Mouse (Mus musculus): ENCODE measurements around the gene Brd3os. TPM values are rescaled to one million over a fixed set of nuclear protein-coding genes. Genes with fewer than 3 reads are reported as not detected.

Brd3os gene
- polyA plus RNA-seq, 1 experiment, result 1.5 TPM

DNA sequence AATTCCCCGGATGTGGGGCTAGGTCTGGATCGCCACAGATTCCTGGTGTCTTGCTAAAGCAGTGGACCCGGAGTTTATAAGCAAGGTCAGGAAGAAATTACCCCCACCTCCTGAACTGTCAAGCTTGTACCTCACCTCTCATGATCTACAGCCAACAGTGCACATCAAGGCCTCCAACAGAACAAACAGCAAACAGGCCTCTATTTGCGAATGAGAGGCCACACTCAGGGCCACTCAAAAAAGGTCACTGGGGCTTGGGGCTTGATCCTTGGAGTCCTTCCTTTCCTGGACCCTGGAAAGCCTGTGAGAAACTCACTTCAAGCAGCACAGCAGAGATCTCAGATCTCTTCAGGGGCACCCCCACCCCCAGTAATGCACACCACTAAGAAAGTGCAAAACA lies 31.8 kb downstream of the Brd3os start:
- Histone ChIP-seq H3K36me3 (ENCODE audit: control insufficient read depth, insufficient read depth, low read length, poor library complexity, severe bottlenecking) (no peaks in the 10 kb centered on the region), H3K27ac (ENCODE audit: insufficient read depth, low read length) (no peak overlapping the region), H3K9me3 (replicated peaks; ENCODE audit: control insufficient read depth, insufficient read depth, low read length, poor library complexity, severe bottlenecking) (no peaks in the 10 kb centered on the region), H3K4me1 (ENCODE audit: control insufficient read depth, insufficient read depth, low read length) (peaks cover 13% of the 10 kb centered on the region), H3K27me3 (ENCODE audit: control insufficient read depth, insufficient read depth, low read length, poor library complexity, severe bottlenecking) (no peaks in the 10 kb centered on the region), H3K4me3 (ENCODE audit: low read depth, low read length) (peak overlapping the region; percentile 94), H3K9ac (ENCODE audit: low read depth, poor library complexity, severe bottlenecking) (peak overlapping the region; percentile 93; the same call in 1 of the 2 replicates)
- TF ChIP-seq EP300 (IDR thresholded peaks at IDR 0.05; ENCODE audit: insufficient read depth, low read depth, low read length) (no peak), CTCF (IDR thresholded peaks at IDR 0.05; ENCODE audit: low read depth, low read length) (no peak), POLR2A (IDR thresholded peaks at IDR 0.05; ENCODE audit: insufficient read depth, low read length) (no peak)

DNA sequence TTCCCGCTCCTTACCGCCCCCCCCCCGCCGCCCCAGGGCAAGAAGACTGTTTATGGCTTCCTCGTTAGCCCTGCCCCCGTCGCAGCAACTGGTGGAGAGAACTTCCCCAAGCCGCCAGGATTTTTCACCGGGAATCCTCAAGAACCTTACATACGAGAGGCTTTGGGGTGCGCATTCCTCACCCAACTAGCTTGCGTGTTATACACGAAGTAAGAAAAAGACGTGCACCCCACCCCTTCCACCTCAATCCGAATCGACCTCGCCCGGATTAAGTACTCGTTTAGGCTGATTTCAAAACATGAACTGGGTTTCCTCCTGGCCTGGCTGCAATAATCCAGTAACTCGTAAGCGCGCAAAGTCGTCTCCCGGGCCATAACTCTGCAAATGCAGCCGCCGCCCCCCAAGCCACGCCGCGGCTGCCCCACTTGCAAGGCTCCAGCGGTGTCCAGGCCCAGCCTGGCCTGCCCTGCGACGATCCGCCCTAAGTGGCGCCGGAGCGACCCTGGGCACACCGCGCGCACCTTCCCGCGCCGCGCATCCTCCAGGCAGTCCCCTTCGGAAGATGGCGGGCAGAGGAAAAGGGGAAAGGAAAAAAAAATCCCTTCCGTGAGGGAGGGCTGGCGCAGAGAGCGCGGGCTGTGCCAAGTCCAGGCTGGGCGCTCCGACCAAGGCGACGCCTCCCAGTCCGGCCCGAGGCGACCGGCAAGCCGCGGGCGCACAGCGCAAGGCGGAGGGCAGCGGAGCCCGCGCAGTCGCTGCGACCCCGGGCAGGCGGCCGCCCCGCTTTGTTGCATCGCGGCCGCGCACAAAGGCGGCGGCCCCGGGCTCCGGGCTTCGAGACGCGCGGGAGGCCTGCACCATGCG lies 32.7 kb downstream of the Brd3os start:
- Histone ChIP-seq H3K36me3 (ENCODE audit: control insufficient read depth, insufficient read depth, low read length, poor library complexity, severe bottlenecking) (no peaks in the 10 kb centered on the region), H3K4me3 (ENCODE audit: low read depth, low read length) (peak overlapping the region; percentile 94), H3K9ac (ENCODE audit: low read depth, poor library complexity, severe bottlenecking) (peak overlapping the region; percentile 93), H3K9me3 (replicated peaks; ENCODE audit: control insufficient read depth, insufficient read depth, low read length, poor library complexity, severe bottlenecking) (no peaks in the 10 kb centered on the region), H3K27me3 (ENCODE audit: control insufficient read depth, insufficient read depth, low read length, poor library complexity, severe bottlenecking) (no peaks in the 10 kb centered on the region), H3K27ac (ENCODE audit: insufficient read depth, low read length) (peak overlapping the region; percentile 68), H3K4me1 (ENCODE audit: control insufficient read depth, insufficient read depth, low read length) (peaks cover 9% of the 10 kb centered on the region)
- TF ChIP-seq EP300 (IDR thresholded peaks at IDR 0.05; ENCODE audit: insufficient read depth, low read depth, low read length) (no peak), CTCF (IDR thresholded peaks at IDR 0.05; ENCODE audit: low read depth, low read length) (no peak), POLR2A (IDR thresholded peaks at IDR 0.05; ENCODE audit: insufficient read depth, low read length) (no peak)

DNA sequence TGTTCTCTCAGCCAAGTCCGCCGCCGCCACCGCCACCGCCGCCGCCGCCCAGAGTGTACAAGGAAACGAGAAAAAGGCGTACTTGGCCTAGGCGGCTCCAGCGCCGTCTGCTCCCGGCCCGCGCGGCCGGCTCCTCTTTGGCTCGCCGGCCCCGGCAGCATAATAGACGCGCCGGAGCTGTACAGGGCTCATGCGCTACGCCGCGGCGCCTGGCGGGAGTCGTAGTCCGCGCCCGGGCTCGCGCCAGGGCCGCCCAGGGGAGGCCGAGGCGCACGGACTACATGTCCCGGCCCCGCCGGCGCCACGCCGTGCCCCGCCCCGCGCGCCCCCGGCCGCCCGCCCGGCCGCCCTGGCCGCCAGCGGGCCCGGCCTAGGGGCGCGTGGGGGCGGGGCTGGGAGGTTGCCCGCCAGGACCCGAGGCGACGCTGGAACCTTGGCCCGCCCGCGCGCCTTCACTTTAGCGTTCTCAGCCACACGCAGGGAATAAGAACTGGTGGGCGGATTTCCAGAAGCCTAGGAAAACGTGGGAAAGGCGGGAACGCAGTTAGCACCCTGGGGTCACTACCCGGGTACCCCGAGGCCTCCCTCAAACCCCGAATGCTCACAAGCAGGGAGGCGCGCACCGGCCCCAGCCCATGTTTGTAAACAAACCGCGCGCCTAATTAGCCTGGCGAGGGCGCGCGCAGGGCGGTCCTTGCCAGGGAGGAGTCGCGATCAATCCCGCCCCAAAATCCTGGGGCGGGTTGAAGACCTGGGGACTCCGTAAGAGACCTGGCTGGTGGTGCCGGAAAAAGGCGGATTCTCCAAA lies 33.6 kb downstream of the Brd3os start:
- H3K4me3 ChIP-seq (ENCODE audit: low read depth, low read length), result peak overlapping the region; percentile 94
- peaks cover 9% of the 10 kb centered on the region for H3K4me1 ChIP-seq (ENCODE audit: control insufficient read depth, insufficient read depth, low read length)

DNA sequence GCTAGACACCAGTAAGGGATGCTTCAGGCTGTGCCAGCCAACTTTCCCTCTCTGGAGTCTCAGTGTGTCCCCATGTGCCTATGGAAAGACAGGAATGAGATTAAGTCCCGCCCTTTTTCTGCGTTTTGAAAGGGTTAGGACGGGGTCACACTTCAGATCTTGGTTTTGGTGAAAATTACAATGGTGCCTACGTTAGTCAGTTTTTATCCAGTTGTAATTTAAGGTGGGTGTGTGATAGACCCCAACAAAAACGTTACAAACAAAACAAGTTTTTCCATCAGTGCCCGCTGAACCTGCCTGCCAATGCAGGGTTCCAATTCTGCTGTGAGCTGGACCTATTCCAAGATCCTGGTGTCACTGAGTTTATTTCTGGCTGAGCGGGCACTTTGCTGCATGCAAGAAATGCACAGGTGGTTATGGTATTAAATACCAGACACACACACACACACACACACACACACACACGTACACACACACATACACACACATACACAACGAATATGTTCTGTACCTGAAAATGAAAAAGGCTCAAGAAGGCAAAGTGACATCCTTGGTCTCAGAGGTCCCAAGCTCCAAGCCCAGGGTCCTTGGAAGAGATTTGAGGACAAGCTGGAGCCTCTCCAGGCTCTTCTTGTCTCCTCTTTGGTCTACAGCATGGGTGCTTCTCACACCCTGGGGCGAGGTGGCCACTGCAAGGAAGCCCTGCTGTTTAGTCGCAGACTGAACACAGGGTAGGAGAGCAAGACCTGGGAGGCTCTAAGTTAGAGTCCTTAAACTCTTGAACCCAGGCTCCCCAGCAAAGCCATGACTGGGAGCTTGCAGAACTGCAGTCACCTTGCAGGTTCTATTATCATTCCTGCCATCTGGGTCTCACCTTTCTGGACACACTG lies 34.4 kb downstream of the Brd3os start:
- TF ChIP-seq EP300 (IDR thresholded peaks at IDR 0.05; ENCODE audit: insufficient read depth, low read depth, low read length), result no peak
- TF ChIP-seq CTCF (IDR thresholded peaks at IDR 0.05; ENCODE audit: low read depth, low read length), result no peak
- TF ChIP-seq POLR2A (IDR thresholded peaks at IDR 0.05; ENCODE audit: insufficient read depth, low read length), result no peak
- H3K4me1 ChIP-seq (ENCODE audit: control insufficient read depth, insufficient read depth, low read length), result peaks cover 3% of the 10 kb centered on the region

More for the DNA sequence above, 33.6 kb downstream of the Brd3os start:
- 0 out of 2 replicates have a peak, but pooled peaks have one; percentile 32 for TF ChIP-seq EP300 (IDR thresholded peaks at IDR 0.05; ENCODE audit: insufficient read depth, low read depth, low read length)
- TF ChIP-seq POLR2A (IDR thresholded peaks at IDR 0.05; ENCODE audit: insufficient read depth, low read length), result peak; percentile 68
- no peak for TF ChIP-seq CTCF (IDR thresholded peaks at IDR 0.05; ENCODE audit: low read depth, low read length)
- peak overlapping the region; percentile 93 for H3K9ac ChIP-seq (ENCODE audit: low read depth, poor library complexity, severe bottlenecking)
- H3K9me3 ChIP-seq (replicated peaks; ENCODE audit: control insufficient read depth, insufficient read depth, low read length, poor library complexity, severe bottlenecking), result no peaks in the 10 kb centered on the region
- no peaks in the 10 kb centered on the region; the same call in 1 of the 2 replicates for H3K27me3 ChIP-seq (ENCODE audit: control insufficient read depth, insufficient read depth, low read length, poor library complexity, severe bottlenecking)
- H3K27ac ChIP-seq (ENCODE audit: insufficient read depth, low read length), result peak overlapping the region; percentile 68
- H3K36me3 ChIP-seq (ENCODE audit: control insufficient read depth, insufficient read depth, low read length, poor library complexity, severe bottlenecking), result no peaks in the 10 kb centered on the region

DNA sequence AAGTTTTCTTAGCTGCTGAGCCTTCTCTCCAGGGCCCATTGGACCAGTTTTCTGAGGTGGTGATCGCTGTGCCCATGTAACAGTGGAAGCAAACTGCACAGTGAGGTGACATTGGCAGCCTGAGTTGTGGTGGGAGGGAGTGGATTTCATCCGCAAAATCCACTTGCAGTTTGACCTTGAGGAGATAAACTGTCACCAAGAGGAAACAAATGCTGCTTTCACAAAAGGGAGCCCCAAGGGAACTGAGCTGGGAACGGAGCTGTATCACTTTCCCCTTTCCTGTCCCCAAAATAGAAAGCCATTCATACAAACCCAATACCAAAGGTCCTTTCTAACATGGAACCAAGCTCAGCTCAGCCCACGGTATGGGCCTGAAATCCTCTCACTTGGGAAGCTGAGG lies 37.7 kb downstream of the Brd3os start:
- Histone ChIP-seq H3K4me1 (ENCODE audit: control insufficient read depth, insufficient read depth, low read length) (no peaks in the 10 kb centered on the region), H3K36me3 (ENCODE audit: control insufficient read depth, insufficient read depth, low read length, poor library complexity, severe bottlenecking) (no peaks in the 10 kb centered on the region), H3K27me3 (ENCODE audit: control insufficient read depth, insufficient read depth, low read length, poor library complexity, severe bottlenecking) (no peaks in the 10 kb centered on the region; the same call in 1 of the 2 replicates), H3K27ac (ENCODE audit: insufficient read depth, low read length) (no peak overlapping the region), H3K4me3 (ENCODE audit: low read depth, low read length) (no peak overlapping the region), H3K9ac (ENCODE audit: low read depth, poor library complexity, severe bottlenecking) (no peak overlapping the region), H3K9me3 (replicated peaks; ENCODE audit: control insufficient read depth, insufficient read depth, low read length, poor library complexity, severe bottlenecking) (no peaks in the 10 kb centered on the region)
- no peak for TF ChIP-seq CTCF (IDR thresholded peaks at IDR 0.05; ENCODE audit: low read depth, low read length)
- TF ChIP-seq POLR2A (IDR thresholded peaks at IDR 0.05; ENCODE audit: insufficient read depth, low read length), result no peak
- no peak for TF ChIP-seq EP300 (IDR thresholded peaks at IDR 0.05; ENCODE audit: insufficient read depth, low read depth, low read length)

More for the DNA sequence above, 34.4 kb downstream of the Brd3os start:
- Histone ChIP-seq H3K4me3 (ENCODE audit: low read depth, low read length) (peak overlapping the region; percentile 92), H3K27ac (ENCODE audit: insufficient read depth, low read length) (0 out of 2 replicates have a peak overlapping the region, but pooled peaks have one; percentile 43), H3K9ac (ENCODE audit: low read depth, poor library complexity, severe bottlenecking) (peak overlapping the region; percentile 63), H3K36me3 (ENCODE audit: control insufficient read depth, insufficient read depth, low read length, poor library complexity, severe bottlenecking) (no peaks in the 10 kb centered on the region), H3K27me3 (ENCODE audit: control insufficient read depth, insufficient read depth, low read length, poor library complexity, severe bottlenecking) (no peaks in the 10 kb centered on the region; the same call in 1 of the 2 replicates), H3K9me3 (replicated peaks; ENCODE audit: control insufficient read depth, insufficient read depth, low read length, poor library complexity, severe bottlenecking) (no peaks in the 10 kb centered on the region)
